Mouse (Mus musculus) brain, embryonic 14.5 days (tissue): ENCODE data around the gene Dlx6.

Experiments
- CTCF ChIP-seq: fragments of 200-500 bp; IDR thresholded peaks from 2 replicates; pipeline ENCODE4 v1.5.1; 2012; ENCODE audit warnings: inconsistent platforms, mild to moderate bottlenecking, moderate library complexity, borderline replicate concordance; ENCODE audit not compliant: insufficient read depth, insufficient read length; ENCODE audit errors: extremely low read depth
- POLR2A ChIP-seq: fragments of 200-500 bp; IDR thresholded peaks from 2 replicates; pipeline ENCODE4 v1.6.1; 2012; ENCODE audit warnings: mild to moderate bottlenecking, inconsistent platforms, borderline replicate concordance; ENCODE audit not compliant: poor library complexity, insufficient read depth, insufficient read length, severe bottlenecking; ENCODE audit errors: extremely low read depth

DNA sequence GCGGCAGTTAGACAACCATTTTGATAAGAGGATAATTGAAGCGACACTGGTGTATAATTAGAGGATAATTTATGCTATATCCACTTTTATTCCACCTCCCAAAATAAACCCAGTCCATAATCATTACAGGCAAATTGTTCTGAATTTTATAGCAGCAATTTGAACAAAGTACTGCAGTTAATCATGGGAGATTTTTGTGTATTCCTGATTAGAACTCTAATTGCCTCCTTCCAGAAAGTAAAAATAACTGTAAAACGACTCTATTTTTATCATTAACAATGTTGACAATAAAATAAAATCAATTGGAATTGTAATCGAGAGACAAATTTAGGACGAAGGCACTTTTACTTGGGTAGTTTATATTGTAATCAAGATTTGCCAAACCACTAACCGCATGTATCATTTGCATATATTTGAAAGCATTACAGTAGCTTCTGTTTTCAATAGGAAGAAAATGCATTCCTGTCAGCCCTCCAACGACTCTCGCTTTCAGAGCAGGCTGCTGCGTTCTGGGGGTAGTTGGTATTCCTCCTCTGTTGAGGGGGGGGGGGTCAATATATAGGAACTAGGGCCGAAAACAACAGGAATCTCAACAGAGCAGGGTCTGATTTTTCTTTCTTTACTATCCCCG is 1.2 kb upstream of the Dlx6 start:
- TF ChIP-seq POLR2A (no peak), CTCF (no peak)
